Mouse (Mus musculus): ENCODE results near the gene Wdtc1.

- TF ChIP-seq CTCF (IDR thresholded peaks at IDR 0.05), result no peak
- TF ChIP-seq POLR2A (IDR thresholded peaks at IDR 0.05; ENCODE audit: insufficient read depth, low read depth, low read length), result no peak
- TF ChIP-seq EP300 (IDR thresholded peaks at IDR 0.05; ENCODE audit: insufficient read depth, low read depth, low read length), result no peak
Observed at GRCm38 (mm10) chr4:133294084-133294483, 59.2 kb downstream of the Wdtc1 start.

Measured in heart, adult 2 months (tissue).